Mouse (Mus musculus) testis, adult 2 months (tissue): Measurements from ENCODE around the gene Bysl. TPM values are rescaled to one million over a fixed set of nuclear protein-coding genes. Genes with fewer than 3 reads are reported as not detected.
A peak's percentile ranks its signal among the peaks of the same experiment; 100 is the strongest.
"Not testable (repeated sequence)": the region's sequence is repeated elsewhere in the genome, so short reads cannot be mapped to it uniquely, and the experiment has no call there.

Experiments used
- H3K27ac ChIP-seq: fragments of 200-500 bp; 2 replicates; pipeline ENCODE4 v1.5.1; 2012; ENCODE audit warnings: low read depth, low read length; ENCODE audit not compliant: control insufficient read depth, insufficient read depth
- H3K27me3 ChIP-seq: fragments of 200-500 bp; 2 replicates; pipeline ENCODE4 v1.6.1; 2012; ENCODE audit warnings: mild to moderate bottlenecking, low read length, moderate library complexity; ENCODE audit not compliant: control insufficient read depth, insufficient read depth
- H3K36me3 ChIP-seq: fragments of 200-500 bp; 2 replicates; pipeline ENCODE4 v1.6.1; 2012; ENCODE audit warnings: mild to moderate bottlenecking, low read length; ENCODE audit not compliant: control insufficient read depth, insufficient read depth
- H3K4me1 ChIP-seq: fragments of 200-500 bp; 2 replicates; pipeline ENCODE4 v1.6.1; 2012; ENCODE audit warnings: low read length; ENCODE audit not compliant: control insufficient read depth, insufficient read depth
- H3K4me3 ChIP-seq: fragments of 200-500 bp; 2 replicates; pipeline ENCODE4 v1.5.1; 2012; ENCODE audit warnings: low read depth, mild to moderate bottlenecking, low read length, moderate library complexity, mixed read lengths; ENCODE audit not compliant: control insufficient read depth
- CTCF ChIP-seq: fragments of 200-500 bp; IDR thresholded peaks from 2 replicates; pipeline ENCODE4 v1.5.1; 2012; ENCODE audit warnings: low read depth, mild to moderate bottlenecking, inconsistent platforms, low read length, moderate library complexity; ENCODE audit not compliant: control insufficient read depth, insufficient read depth, insufficient replicate concordance
- POLR2A ChIP-seq: fragments of 200-500 bp; IDR thresholded peaks from 2 replicates; pipeline ENCODE4 v1.6.1; 2012; ENCODE audit warnings: low read depth, mild to moderate bottlenecking, inconsistent platforms, low read length, moderate library complexity; ENCODE audit not compliant: control insufficient read depth
- polyA plus RNA-seq: library from polyadenylated mRNA; depleted of rRNA; stranded (reverse); fragments of >200 nt; gene quantifications from 2 replicates; pipeline ENCODE4 v1.2.3, GENCODE M21; 2012

The Bysl gene
- polyA plus RNA-seq, 1 experiment, result 16.3 TPM

GRCm38 (mm10) chr17:47628851-47629676 lies 17.8 kb upstream of the Bysl start:
- no peaks in the 10 kb centered on the region for H3K27me3 ChIP-seq
- TF ChIP-seq CTCF (no peak), POLR2A (peak; percentile 32; the same call in 1 of the 2 replicates)
- no peaks in the 10 kb centered on the region for H3K36me3 ChIP-seq
- peaks cover 8% of the 10 kb centered on the region for H3K4me1 ChIP-seq
- peak overlapping the region; percentile 96 for H3K27ac ChIP-seq
- H3K4me3 ChIP-seq, result peak overlapping the region; percentile 97

GRCm38 (mm10) chr17:47627791-47628190 lies 16.5 kb upstream of the Bysl start:
- H3K36me3 ChIP-seq, result no peaks in the 10 kb centered on the region
- H3K4me3 ChIP-seq, result no peak overlapping the region; the same call in 1 of the 2 replicates
- H3K27me3 ChIP-seq, result no peaks in the 10 kb centered on the region
- peaks cover 8% of the 10 kb centered on the region for H3K4me1 ChIP-seq
- H3K27ac ChIP-seq, result no peak overlapping the region
- TF ChIP-seq CTCF (no peak), POLR2A (no peak)

- Histone ChIP-seq H3K4me3 (no peak overlapping the region), H3K27me3 (no peaks in the 10 kb centered on the region), H3K4me1 (peaks cover 8% of the 10 kb centered on the region), H3K27ac (no peak overlapping the region), H3K36me3 (no peaks in the 10 kb centered on the region)
- TF ChIP-seq POLR2A, result no peak
- no peak for TF ChIP-seq CTCF
These were observed 14.7 kb upstream of the Bysl start for GRCm38 (mm10) chr17:47626031-47626430.

GRCm38 (mm10) chr17:47625088-47625487 lies 13.8 kb upstream of the Bysl start:
- Histone ChIP-seq H3K4me1 (peaks cover under 1% of the 10 kb centered on the region), H3K27me3 (no peaks in the 10 kb centered on the region), H3K27ac (no peak overlapping the region), H3K36me3 (no peaks in the 10 kb centered on the region), H3K4me3 (no peak overlapping the region)
- TF ChIP-seq CTCF (no peak), POLR2A (no peak)

- not testable (repeated sequence) for H3K27me3 ChIP-seq, H3K27ac ChIP-seq, H3K36me3 ChIP-seq, H3K4me1 ChIP-seq, H3K4me3 ChIP-seq
These were observed 13.3 kb upstream of the Bysl start for GRCm38 (mm10) chr17:47624572-47624971.

- TF ChIP-seq POLR2A (no peak), CTCF (no peak)
- Histone ChIP-seq H3K4me3 (no peak overlapping the region), H3K4me1 (no peaks in the 10 kb centered on the region; the same call in 1 of the 2 replicates), H3K27ac (no peak overlapping the region), H3K27me3 (no peaks in the 10 kb centered on the region), H3K36me3 (peaks cover 2% of the 10 kb centered on the region)
These were observed 11.7 kb upstream of the Bysl start for GRCm38 (mm10) chr17:47622912-47623554.

GRCm38 (mm10) chr17:47618556-47619311 lies 7.4 kb upstream of the Bysl start:
- Histone ChIP-seq H3K27ac (no peak overlapping the region), H3K4me3 (peak overlapping the region; percentile 77), H3K27me3 (no peaks in the 10 kb centered on the region), H3K36me3 (peaks cover 3% of the 10 kb centered on the region), H3K4me1 (no peaks in the 10 kb centered on the region; the same call in 1 of the 2 replicates)
- TF ChIP-seq POLR2A, result no peak
- no peak for TF ChIP-seq CTCF
